ENCODE assay signal across 7 mouse cellular contexts in the genomic region with DNA sequence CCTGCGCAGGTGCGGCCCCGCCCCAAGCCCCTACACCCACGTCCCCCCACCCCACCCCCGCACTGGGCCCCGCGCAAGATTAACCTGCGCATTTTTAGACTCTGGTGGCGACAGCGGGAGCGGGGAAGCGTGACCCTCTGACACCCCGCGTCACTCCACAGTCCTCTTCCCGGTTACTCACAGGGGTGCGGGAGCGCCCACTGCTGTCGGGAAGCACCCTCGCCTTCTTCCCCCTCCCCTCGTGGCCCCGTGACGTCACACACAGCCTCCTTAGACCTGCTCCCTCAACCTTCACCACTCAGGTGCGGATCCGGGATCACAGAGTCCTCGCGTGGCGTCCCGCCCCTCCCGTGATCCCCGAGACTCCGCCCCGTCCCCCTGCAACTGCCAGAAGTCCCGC.
A peak's percentile ranks its signal among the peaks of the same experiment; 100 is the strongest.
DNase-seq lines count a peak whose midpoint lies in the region; ATAC-seq lines count a peak whose summit lies in the region.
"Not testable (repeated sequence)": the region's sequence is repeated elsewhere in the genome, so short reads cannot be mapped to it uniquely, and the experiment has no call there.

No protein-coding gene starts in this region.

- peak overlapping the region; percentile 16; the same call in 1 of the 2 replicates for H3K4me2 ChIP-seq in forebrain, embryonic 13.5 days
- H3K4me2 ChIP-seq in hindbrain, embryonic 11.5 days (replicated peaks; ENCODE audit: low read depth, low read length) = peak overlapping the region; percentile 19; the same call in 1 of the 2 replicates
- H3K4me2 ChIP-seq in limb, embryonic 12.5 days = peak overlapping the region; percentile 45
- peak overlapping the region; percentile 22 for H3K4me2 ChIP-seq in midbrain, embryonic 12.5 days (replicated peaks)

- ATAC-seq in forebrain, embryonic 13.5 days; hindbrain, embryonic 11.5 days (ENCODE audit: low FRiP score); limb, embryonic 12.5 days (ENCODE audit: insufficient number of reproducible peaks, insufficient read depth, low FRiP score, low TSS enrichment, low read depth); midbrain, embryonic 12.5 days (ENCODE audit: low FRiP score, low read depth): not testable (repeated sequence)

- not testable (repeated sequence) for H3K27ac ChIP-seq in forebrain, embryonic 13.5 days; hindbrain, embryonic 11.5 days (ENCODE audit: low read depth, low read length); limb, embryonic 12.5 days; midbrain, embryonic 12.5 days (replicated peaks)

- not testable (repeated sequence) for H3K9ac ChIP-seq in forebrain, embryonic 13.5 days; hindbrain, embryonic 11.5 days (ENCODE audit: low read depth, low read length); limb, embryonic 12.5 days (replicated peaks); midbrain, embryonic 12.5 days (replicated peaks)

- peak; percentile 26 for DNase-seq in adrenal gland, postnatal 14 days
- not testable (repeated sequence) for DNase-seq in hindbrain, embryonic 11.5 days (ENCODE audit: low spot score)
- DNase-seq in kidney, adult 18-20 months = peak; percentile 9
- DNase-seq in ovary, postnatal 36 days (ENCODE audit: low spot score) = peak; percentile 15

- H3K36me3 ChIP-seq in forebrain, embryonic 13.5 days (ENCODE audit: poor library complexity, severe bottlenecking); hindbrain, embryonic 11.5 days (ENCODE audit: control insufficient read depth, insufficient read depth, low read length); limb, embryonic 12.5 days; midbrain, embryonic 12.5 days: not testable (repeated sequence)

- H3K4me3 ChIP-seq in forebrain, embryonic 13.5 days; hindbrain, embryonic 11.5 days (ENCODE audit: low read depth, low read length): not testable (repeated sequence)
- H3K4me3 ChIP-seq in limb, embryonic 12.5 days (replicated peaks) = peak overlapping the region; percentile 20
- peak overlapping the region; percentile 17; the same call in 1 of the 2 replicates for H3K4me3 ChIP-seq in midbrain, embryonic 12.5 days

- H3K9me3 ChIP-seq in forebrain, embryonic 13.5 days (replicated peaks); hindbrain, embryonic 11.5 days (ENCODE audit: control insufficient read depth, low read length); limb, embryonic 12.5 days: not testable (repeated sequence)
- peaks cover 13% of the 10 kb centered on the region; the same call in 1 of the 2 replicates for H3K9me3 ChIP-seq in midbrain, embryonic 12.5 days

- H3K4me1 ChIP-seq in forebrain, embryonic 13.5 days; hindbrain, embryonic 11.5 days (replicated peaks; ENCODE audit: control insufficient read depth, insufficient read depth, low read length); limb, embryonic 12.5 days (replicated peaks); midbrain, embryonic 12.5 days: not testable (repeated sequence)

- WGBS in forebrain, embryonic 13.5 days = 8% methylated on average over 31 of the region's 33 CpGs
- 16% methylated on average over 26 of the region's 33 CpGs for WGBS in hindbrain, embryonic 11.5 days
- WGBS in limb, embryonic 12.5 days = 10% methylated on average over 33 of the region's 33 CpGs
- 6% methylated on average over 31 of the region's 33 CpGs for WGBS in midbrain, embryonic 12.5 days

- not testable (repeated sequence) for H3K27me3 ChIP-seq in forebrain, embryonic 13.5 days; hindbrain, embryonic 11.5 days (ENCODE audit: control insufficient read depth, insufficient read depth, low read length); limb, embryonic 12.5 days; midbrain, embryonic 12.5 days
